Mouse (Mus musculus) heart, postnatal 14 days (tissue): ENCODE results near the gene Nipbl. TPM values are rescaled to one million over a fixed set of nuclear protein-coding genes. Genes with fewer than 3 reads are reported as not detected.
"Not testable (repeated sequence)": the region's sequence is repeated elsewhere in the genome, so short reads cannot be mapped to it uniquely, and the experiment has no call there.

ENCODE experiments used
- DNase-seq, 2 experiments: peaks; one replicate each; pipeline ENCODE4 v3.0.0; 2021 to 2022
- intact Hi-C: fragments of 180-260 bp; cut with DNase I; formaldehyde crosslinking; loops from one replicate; pipeline ENCODE4 v1.15.1; 2025
- long read RNA-seq, 2 experiments: library from polyadenylated mRNA; stranded (forward); transcript quantifications; one replicate each; pipeline ENCODE4 v2.0.0; 2021
- total RNA-seq, 2 experiments: library from RNA; stranded (reverse); gene quantifications; 2 replicates each; pipeline ENCODE4 v1.2.3; 2021

Nipbl gene
- 10 to 100 TPM; 32.6 to 32.7 TPM for total RNA-seq
- long read RNA-seq, experiment 1, partial matches to known transcripts, result 6 of 8 reads
- long read RNA-seq, experiment 1, other reads (novel, unspliced or antisense), result 2 of 8 reads
- long read RNA-seq, experiment 2, partial matches to known transcripts, result 3 of 4 reads
- long read RNA-seq, experiment 2, other reads (novel, unspliced or antisense), result 1 of 4 reads

DNA sequence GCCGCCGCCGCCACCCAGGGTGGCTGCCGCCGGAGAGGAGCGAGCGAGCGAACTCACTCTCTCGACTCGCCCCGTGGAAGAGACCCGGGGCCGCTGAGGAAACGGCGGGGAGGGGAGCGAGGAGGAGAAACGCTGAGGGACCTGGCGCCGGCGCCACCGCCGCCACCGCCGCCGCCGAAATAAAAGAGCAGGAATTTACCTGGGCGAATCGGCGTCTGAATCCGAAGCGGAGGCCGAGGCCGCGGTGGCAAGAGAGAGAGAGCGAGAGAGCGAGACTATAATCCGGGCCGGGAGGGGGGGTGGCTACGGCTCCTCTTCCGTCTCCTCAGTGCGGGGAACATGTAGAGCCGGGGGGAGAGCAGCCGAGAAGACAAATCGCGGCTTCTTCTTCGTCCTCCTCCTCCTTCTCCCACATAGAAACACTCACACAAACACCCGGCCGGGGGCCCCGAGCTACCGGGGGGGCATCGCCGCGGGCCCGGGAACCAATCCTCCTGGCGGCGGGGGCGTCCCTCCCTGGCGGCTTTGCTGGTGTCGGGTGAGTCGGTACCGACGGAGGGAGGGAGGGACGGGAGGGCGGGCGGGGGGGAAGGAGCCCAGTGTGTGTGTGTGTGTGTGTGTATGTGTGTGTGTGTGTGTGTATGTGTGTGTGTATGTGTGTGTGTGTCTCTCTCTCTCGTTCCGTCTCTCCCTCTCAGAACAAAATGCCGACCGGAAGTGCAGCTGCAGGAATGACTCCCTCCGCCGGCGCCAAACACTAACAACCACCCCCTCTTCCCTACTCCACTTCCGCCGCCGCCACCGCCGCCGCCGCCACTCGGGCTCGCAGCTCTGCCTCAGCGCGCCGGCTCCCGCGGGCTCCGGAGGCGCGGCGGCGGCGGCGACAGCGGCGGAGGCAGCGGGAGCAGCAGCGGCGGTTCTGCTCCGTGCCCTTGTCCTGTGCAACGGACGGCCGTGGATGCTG is at the start of gene Nipbl:
Gene Nipbl, minus strand, starts transcription at position 538 of the 964 bp plus-strand sequence.
- DNase-seq, result peak; percentile 91 to 92
- intact Hi-C loops, result loop anchor here (5.0 kb wide), 1 partner anchor 62 kb away; no protein-coding TSS in a partner anchor

DNA sequence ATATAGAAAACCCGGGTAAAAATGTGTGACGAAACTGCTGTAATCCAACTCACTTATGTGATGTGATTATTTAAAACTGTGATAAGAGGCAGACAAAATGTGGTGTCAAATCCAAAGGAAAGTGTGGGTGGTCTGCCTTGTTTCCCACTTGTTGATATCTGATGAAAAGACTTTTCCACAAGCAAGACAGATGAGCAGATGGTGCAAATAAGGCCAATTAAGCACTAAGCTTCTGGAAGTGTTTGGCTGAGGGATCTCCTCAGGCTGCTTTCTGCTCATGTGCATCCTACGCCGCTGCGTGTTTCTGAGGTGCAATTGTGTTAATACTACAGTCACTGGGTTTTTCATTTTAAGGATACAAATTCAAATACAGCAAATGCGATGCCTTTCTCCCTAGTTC is 41.0 kb upstream of the Nipbl start:
- no peak for DNase-seq

DNA sequence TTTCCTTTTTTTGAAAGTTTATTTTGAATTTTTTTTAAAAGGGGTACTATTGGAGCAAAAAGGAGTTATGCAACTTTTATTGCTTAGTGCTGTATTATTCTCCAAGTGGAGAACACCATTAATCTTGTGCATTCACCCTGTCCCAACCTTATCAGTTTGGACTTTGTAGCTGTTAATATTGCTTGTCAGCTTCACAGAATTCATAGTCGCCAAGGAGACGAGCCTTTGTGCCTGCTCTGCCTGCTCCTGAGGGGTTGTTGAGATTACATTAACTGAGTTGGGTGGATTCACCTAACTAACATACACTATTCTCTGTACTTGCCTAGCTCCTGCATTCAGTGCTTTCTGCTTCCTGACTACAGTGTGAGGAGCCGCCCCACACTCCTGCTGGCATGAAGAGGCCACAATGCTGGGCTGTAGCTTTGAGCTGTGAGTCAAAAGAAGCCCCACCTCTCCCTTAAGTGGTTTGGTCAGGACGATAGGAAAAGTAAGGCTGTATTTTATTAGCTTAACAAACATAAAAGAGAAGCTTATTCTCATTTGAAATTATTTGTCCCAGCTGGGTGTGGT is 24.8 kb upstream of the Nipbl start:
- DNase-seq, result no peak
- intact Hi-C loops, result no loop called here

More for the DNA sequence above, 41.0 kb upstream of the Nipbl start:
- intact Hi-C loops, result no loop called here

DNA sequence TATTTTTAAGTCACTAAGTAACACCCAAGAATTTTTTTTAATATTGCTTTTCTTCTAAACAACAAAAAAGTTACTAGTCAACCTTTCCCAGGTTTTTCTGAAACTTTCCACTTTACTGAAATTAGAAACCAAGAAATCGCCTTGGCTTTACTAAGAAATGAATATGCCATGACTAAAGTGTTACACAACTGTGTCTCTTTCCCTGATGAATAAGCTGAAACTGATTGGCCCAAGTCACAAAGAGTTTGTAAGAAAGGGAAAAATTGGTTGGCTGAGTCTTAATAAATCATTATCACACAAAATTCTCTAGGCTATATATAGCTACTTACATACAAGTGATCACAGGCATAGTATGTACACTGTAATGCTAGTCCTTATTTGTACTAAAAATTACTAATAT is 19.3 kb upstream of the Nipbl start:
- intact Hi-C loops, result no loop called here
- DNase-seq, result no peak

DNA sequence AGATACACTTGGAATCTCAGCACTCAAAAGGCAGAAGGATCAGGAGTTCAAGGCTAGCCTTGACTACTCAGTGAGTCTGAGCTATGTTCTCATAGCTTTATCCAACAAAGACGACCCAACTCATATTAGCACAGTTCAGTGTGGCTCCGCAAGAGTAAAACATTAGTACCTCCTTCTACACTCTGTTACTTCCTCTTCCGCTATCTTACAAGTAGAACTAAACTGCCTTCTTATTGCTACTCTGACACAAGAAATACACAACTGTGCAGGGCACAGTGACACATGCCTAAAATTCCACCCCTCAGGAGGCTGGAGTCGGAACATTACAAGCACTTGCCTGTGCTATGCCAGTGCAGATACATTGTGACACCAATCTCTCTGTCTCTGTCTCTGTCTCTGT is 18.5 kb upstream of the Nipbl start:
- intact Hi-C loops, result no loop called here
- no peak for DNase-seq

DNA sequence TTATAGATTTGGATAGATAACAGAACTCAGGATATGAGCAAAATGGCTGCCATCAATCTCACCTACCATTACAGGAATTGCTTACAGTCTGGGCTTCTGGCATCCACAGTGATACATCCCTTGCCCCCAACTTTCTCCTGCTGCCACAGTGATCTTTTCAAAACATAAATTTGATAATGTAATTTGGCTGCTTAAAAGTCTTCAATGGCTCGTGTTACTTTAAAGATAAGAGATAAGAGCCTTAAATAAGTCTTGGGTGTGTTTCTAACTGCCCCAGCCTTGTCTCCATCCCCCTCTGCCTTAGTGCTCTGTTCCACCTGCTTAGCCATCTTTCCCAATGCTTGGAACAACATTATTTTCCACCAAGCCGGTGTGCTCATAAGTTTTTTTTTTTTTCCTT is 16.6 kb upstream of the Nipbl start:
- DNase-seq, result no peak
- intact Hi-C loops, result no loop called here

DNA sequence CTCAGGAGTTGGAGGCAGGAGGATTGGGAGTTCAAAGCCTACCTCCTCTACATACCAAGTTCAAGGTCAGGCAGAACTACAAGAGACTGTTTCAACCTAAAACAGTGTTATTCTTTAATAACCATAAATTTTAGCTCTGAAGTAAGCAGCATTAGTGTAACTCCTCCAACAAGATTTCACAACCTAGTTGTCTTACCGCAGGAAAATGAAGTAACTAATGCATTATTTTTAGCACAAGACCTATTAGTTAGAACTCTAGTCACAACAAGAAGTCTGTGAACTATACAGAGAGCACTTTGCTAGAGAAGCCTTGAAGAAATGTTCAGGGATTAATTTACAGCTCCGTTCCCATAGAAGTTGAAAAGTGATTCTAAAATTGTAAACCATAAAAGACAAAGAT is 15.7 kb upstream of the Nipbl start:
- intact Hi-C loops, result no loop called here
- DNase-seq, result no peak

DNA sequence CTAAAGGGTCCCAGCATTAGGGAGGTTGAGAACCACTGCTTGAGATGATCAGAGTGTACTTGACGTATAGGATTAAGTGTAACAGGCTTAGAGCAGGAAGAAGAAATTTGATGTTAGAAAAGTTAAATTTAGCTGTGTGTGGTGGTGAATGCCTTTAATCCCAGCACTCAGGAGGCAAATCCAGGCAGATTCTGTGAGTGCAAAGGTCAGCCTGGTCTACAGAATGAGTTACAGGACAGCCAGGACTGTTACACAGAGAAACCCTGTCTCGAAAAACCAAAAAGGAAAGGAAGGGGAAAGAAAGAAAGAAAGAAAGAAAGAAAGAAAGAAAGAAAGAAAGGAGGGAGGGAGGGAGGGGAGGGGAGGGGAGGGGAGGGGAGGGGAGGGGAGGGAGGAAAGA is 12.0 kb upstream of the Nipbl start:
- intact Hi-C loops, DNase-seq: not testable (repeated sequence)

DNA sequence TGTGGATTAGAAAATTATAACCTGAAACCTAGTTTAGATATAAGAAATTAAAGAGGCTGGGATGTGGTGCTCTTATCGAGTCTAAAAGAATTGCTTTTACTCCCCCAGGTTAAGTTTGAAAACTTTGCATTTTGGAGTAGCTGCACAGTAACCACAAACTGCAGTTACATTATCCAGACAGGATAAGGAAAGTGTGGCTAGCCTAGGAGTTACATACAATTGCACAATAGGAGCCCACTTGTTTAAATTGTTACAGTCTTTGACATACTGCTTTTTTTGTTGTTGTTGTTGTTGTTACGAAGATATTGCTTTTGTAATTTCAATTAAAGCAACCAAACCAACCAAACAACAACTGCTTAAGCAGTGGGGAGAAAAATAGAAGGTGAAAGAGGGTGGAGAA is 11.2 kb upstream of the Nipbl start:
- intact Hi-C loops, result no loop called here
- no peak for DNase-seq

DNA sequence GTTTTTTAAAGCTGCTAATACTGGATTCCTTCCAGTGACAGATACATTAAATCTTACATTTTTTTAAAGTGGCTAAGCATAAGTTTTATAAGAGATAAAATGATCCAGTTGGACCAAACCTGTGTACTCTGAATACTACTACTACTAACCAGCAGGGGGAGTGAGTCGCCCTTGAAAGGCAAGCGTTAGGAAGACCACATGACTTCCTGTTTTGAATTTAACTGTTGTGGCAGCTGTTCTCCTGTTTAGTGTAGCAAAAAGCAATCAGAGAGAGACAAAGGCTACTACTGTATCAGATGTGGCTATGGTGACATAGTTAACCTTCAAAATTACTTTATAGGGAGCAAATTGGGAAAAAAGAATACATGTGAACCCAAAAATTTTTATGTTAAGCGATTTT is 6.8 kb upstream of the Nipbl start:
- intact Hi-C loops, result loop anchor here (2.0 to 5.0 kb wide), 2 partner anchors 121 to 138 kb away; no protein-coding TSS in a partner anchor
- DNase-seq, result peak in 1 of 2 experiments; percentile 46

DNA sequence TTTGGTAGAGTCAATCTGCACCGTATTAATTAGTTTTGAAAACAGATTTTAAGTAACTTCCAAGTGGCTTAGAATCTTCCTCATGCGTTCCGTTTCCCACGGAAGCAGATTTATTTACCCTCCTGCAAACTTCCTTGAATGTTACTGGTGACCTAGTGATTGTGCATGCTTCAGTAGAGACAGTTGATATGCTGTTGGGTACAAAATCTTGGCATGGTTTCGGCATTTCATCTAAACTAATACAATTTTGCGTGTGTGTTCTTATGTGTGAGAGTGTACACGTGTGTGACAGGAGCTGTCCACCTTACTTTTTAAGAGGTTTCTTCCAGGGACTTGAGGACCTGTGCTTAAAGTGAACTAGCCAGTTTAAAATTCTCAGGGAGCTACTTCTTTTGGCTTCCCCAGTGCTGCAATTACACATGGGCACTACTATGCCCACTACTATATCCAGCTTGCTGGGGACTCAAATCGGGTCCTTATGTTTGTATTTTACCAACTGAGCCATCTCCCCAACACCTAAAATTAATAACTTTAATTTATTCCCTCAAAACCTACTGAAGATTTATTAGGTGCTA is 3.0 kb upstream of the Nipbl start:
- DNase-seq, result no peak
- intact Hi-C loops, result no loop called here

DNA sequence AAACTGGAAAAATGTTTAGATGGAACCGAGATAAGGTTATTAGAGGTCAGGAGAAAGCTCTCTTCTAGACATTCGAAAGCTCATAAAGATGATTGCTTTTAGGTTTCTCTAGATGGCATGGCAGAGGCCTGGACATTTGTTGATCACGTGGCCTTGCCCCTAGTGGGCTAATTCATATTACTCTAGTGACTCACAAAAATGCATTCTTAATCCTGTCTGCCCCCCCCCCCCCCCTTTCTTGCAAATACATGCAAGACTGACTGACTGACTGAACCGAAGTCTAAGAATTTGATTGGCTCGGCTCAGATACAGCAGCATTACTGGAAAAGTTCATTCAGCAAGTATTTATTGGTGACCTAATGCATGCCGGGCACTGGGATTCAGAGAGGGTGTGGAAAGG is 2.2 kb upstream of the Nipbl start:
- peak in 1 of 2 experiments; percentile 19 for DNase-seq
- intact Hi-C loops, result no loop called here

DNA sequence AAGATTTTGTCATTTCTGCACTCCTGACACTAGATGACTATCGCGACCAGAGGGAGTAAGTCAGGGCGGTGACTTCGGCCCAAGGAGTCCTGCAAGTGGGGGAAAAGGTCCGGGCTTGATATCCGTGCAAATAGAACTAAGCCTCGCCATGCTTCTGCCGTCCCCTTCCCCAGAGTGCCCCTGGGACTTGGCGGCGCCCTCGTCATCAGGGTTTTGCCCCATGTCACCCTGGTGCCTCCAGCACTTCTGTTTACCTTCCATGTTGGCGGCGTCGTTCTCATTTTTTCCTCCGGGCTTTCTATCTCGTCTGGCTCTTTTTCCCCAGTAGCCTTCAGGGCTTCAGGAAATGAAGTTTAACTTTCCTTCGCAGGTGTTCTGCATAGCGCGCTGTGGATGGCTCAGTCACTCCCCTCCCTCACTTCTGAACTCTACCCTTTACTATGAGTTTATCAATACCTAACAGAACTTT is 1.7 kb upstream of the Nipbl start:
- DNase-seq, result peak; percentile 18 to 22
- intact Hi-C loops, result no loop called here

DNA sequence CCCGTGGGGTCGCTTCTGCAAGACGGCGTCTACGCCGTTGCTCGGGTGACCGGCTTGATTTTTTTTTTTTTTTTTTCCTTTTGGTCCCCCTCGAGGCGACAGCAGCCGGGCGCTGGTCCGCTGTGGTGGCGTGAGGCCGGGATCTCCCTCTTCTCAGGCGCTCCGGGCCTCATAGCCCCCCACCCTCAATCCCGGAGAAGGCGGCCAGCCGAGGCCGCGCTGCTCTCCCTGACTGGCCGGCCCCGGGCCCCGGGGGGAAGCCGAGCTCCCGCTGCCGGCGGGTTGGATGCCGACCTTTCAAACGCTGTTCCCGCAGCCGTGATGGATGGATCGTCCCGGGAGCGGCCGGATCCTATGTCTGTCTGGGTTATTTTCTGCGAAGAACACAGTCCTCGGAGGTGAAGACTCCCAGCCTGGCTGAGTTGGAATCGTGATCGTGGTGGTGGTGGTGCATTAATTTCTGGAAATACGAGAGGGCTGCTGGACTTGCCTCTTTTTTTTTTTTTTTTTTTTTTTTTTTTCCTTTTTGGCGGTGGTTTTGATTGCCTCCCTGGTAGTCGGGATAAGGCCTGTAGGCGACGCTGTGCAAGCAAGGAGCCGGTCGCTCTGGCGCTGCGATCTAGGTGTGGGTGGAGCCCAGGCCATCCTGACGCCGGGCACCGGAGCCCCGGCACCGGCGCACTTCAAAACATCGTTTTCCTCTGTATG is 781 bp upstream of the Nipbl start:
- intact Hi-C loops, result loop anchor here (5.0 kb wide), 1 partner anchor 63 kb away; no protein-coding TSS in a partner anchor

DNA sequence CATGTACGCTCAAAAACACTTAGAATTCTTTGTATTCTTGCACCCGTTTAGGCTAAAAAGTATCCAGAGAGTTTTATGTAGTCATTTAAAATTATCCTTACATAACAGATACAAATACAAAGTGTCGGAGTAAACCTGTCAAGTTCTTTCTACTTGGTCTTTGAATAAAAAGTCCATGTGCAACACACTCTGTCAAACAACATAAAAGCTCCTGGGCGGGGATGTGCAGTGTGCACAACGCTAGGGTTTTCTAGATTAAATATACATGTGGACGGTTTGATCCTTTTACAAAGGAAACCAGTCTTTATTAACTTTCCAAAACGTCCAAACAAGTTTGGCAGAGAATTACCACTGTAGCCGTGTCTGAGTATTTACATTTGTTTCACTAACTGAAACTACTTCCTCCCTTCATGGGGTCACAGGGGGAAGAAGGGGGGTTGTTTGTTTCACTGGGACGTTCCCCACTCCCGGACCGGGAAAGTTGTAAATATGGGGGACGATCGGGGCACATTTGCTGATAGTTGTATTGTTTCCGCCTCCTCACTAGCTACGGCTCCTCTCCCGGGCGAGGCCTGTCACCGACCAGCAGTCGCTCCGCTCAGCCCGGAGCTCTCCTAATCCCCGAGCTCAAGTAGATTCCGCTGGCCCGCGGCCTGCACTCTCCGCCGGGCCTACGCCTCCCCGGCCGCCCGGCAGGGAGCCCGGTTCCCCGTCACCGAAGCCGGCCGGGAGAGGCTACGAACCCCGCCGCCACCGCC is 916 bp downstream of the Nipbl start:
- intact Hi-C loops, result loop anchor here (5.0 kb wide), 1 partner anchor 61 kb away; no protein-coding TSS in a partner anchor
- peak; percentile 73 to 74 for DNase-seq

More for the DNA sequence above, 781 bp upstream of the Nipbl start:
- DNase-seq, result peak; percentile 80 to 82

DNA sequence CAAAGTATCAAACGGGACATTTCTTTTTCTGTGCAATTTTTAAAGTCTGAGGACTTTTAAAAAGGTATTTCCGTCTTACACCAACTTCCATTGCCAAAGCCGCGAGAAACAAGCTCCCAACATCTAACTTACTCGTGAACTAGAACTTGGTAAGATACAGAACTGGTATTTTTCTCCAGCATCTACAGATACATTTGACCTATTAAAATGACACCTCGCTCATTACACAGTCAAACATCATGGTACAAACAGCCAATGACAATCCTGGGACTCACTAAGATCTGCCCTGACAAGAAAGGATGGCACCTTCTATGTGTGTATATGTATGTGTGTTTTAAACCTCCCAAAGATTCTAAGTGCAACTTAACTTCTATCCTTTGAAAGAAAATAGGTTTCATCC is 1.5 kb downstream of the Nipbl start:
- intact Hi-C loops, result loop anchor here (5.0 kb wide), 1 partner anchor 60 kb away; no protein-coding TSS in a partner anchor
- DNase-seq, result no peak

DNA sequence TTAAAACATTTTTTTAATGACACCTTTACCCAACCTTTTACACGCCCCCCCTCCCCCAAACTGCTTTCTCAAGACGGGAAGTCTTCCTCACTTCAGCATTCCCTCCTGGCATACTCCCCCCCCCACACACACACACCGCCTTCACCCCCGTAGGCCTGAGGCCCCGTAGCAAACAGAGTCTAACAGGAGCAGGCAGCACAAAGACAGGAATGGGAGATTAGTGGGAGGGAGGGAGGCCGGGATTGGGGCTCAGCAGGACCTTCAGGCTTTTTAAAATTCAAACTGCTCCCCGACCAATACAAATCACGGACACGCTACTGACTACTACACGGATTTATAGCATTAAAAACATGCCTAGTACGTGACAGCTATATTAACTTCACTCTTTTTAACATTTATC is 2.1 kb downstream of the Nipbl start:
- peak in 1 of 2 experiments; percentile 13 for DNase-seq
- intact Hi-C loops, result loop anchor here (5.0 kb wide), 1 partner anchor 60 kb away; no protein-coding TSS in a partner anchor

DNA sequence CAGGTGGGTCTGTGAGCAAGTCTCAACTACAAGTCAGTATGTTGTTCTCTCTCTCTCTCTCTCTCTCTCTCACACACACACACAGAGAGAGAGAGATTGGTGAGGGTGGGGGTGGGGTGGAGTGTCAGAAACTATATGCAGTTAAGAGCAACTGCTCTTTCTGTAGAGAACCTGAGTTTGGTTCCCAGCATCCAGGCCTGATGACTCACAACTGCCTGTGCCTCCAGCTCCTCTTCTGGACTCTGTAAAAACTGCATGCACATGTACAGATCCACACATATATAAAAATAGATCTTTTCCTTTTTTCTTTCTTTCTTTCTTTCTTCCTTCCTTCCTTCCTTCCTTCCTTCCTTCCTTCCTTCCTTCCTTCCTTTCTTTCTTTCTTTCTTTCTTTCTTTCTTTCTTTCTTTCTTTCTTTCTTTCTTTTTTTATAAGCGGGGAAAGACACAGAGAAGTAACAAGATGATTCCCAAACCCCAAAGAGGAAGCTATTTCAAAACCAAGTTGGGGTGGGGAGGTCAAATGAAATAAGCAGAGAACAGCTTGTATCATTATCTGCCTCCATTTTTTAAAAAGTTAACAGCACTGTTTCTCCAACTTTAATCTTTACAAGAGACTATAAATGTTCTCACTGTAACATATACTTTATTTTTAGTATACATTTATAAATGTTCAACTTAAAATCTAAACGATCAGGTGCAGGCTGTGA is 10.9 kb downstream of the Nipbl start:
- DNase-seq, result no peak
- intact Hi-C loops, result no loop called here

DNA sequence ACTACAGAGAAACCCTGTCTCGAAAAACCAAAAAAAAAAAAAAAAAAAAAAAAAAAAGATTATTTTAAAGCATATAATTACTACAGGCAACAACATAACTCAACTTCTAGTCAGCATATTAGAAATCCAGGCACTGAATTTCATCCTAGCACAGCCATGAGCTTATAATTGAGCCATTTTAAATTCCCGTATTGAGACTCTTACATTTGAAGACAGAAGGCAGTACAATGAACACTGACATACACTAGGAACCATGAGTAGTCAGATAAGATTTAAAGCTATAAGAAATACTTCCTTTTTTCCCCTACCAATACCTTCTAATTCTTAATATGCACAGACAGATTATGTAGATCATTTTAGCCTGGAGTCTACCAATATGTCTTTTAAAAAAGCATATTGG is 11.7 kb downstream of the Nipbl start:
- DNase-seq, result no peak
- intact Hi-C loops, result no loop called here
